Mouse (Mus musculus) cerebellum, adult 2 months (tissue): ENCODE results near the gene Eya4.

Experiments used
- CTCF ChIP-seq: fragments of 200-500 bp; IDR thresholded peaks from 2 replicates; pipeline ENCODE4 v1.5.1; 2011; ENCODE audit warnings: low read depth, mild to moderate bottlenecking, control low read depth, low read length, moderate library complexity, borderline replicate concordance; ENCODE audit not compliant: insufficient read depth
- POLR2A ChIP-seq: fragments of 200-500 bp; IDR thresholded peaks from 2 replicates; pipeline ENCODE4 v1.6.1; 2011; ENCODE audit warnings: low read length, control low read depth, borderline replicate concordance; ENCODE audit not compliant: insufficient read depth

DNA sequence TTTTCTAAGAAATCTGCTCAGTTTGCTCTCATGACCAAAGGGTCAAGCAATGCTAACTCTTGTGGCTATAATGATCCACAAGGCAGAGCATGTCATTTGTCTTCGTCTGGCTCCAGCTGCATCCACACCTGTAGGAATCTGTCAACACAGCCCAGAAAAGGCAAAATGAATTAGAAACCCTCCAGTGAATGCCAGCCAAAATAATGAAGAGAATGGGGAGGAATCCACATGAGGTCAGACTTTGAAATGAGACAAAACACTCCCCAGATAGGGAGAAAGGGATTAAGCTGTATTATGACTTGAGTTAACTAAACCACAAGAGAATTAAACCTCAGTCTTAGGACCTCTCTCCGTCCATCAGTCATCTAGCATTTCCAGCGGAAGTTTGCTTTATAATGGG lies 130.2 kb downstream of the Eya4 start:
- TF ChIP-seq POLR2A = no peak
- no peak for TF ChIP-seq CTCF
